13 mouse cellular contexts compared by ENCODE assay signal in genomic region chr15:90827816-90828215, GRCm38 (mm10).
DNase-seq lines count a peak whose midpoint lies in the region; ATAC-seq lines count a peak whose summit lies in the region.
"Had no signal": no experiment of that assay in that cellular context is flagged by ENCODE, and none has a peak within 500 bp of the region (broad histone marks: within the 10 kb centered on the region; RNA-seq: fewer than 3 reads in every experiment).

No protein-coding gene starts in this region.

- H3K36me3 ChIP-seq in hindbrain, embryonic 11.5 days (ENCODE audit: control insufficient read depth, insufficient read depth, low read length) = no peaks in the 10 kb centered on the region
- H3K36me3 ChIP-seq in hindbrain, embryonic 13.5 days = no peaks in the 10 kb centered on the region
- H3K36me3 ChIP-seq in neural tube, embryonic 13.5 days = no peaks in the 10 kb centered on the region
- H3K36me3 ChIP-seq in intestine, embryonic 15.5 days = no peaks in the 10 kb centered on the region
- H3K36me3 ChIP-seq: embryonic facial prominence, embryonic 13.5 days; G1E; liver, embryonic 15.5 days had no signal

- peak; percentile 80 for ATAC-seq in hindbrain, embryonic 11.5 days (ENCODE audit: low FRiP score)
- no peak for ATAC-seq in hindbrain, embryonic 13.5 days (ENCODE audit: low FRiP score)
- peak; percentile 76 for ATAC-seq in neural tube, embryonic 13.5 days (ENCODE audit: low read depth)
- ATAC-seq in erythroblast, adult 5-6 weeks (replicated peaks; ENCODE audit: low FRiP score, poor library complexity, severe bottlenecking) = no peak
- no peak for ATAC-seq in intestine, embryonic 15.5 days

- no peak overlapping the region for H3K4me2 ChIP-seq in hindbrain, embryonic 11.5 days (replicated peaks; ENCODE audit: low read depth, low read length)
- no peak overlapping the region for H3K4me2 ChIP-seq in hindbrain, embryonic 13.5 days
- no peak overlapping the region for H3K4me2 ChIP-seq in neural tube, embryonic 13.5 days
- no peak overlapping the region for H3K4me2 ChIP-seq in intestine, embryonic 15.5 days (replicated peaks)
- H3K4me2 ChIP-seq: embryonic facial prominence, embryonic 13.5 days; liver, embryonic 15.5 days had no signal

- no peak overlapping the region for H3K9ac ChIP-seq in hindbrain, embryonic 11.5 days (ENCODE audit: low read depth, low read length)
- no peak overlapping the region for H3K9ac ChIP-seq in hindbrain, embryonic 13.5 days
- no peak overlapping the region for H3K9ac ChIP-seq in neural tube, embryonic 13.5 days
- H3K9ac ChIP-seq in intestine, embryonic 15.5 days = no peak overlapping the region
- H3K9ac ChIP-seq: embryonic facial prominence, embryonic 13.5 days; liver, embryonic 15.5 days had no signal

- DNase-seq in hindbrain, embryonic 11.5 days (ENCODE audit: low spot score) = peak; percentile 36
- peak; percentile 52 for DNase-seq in embryo, embryonic 11 days
- DNase-seq in kidney, adult 8-10 months = peak; percentile 18 to 37
- no peak for DNase-seq in ovary, postnatal 36 days (ENCODE audit: low spot score)
- DNase-seq: cerebellum, adult 9-10 months; right cerebral cortex, adult 18-20 months had no signal

- H3K27ac ChIP-seq in hindbrain, embryonic 11.5 days (ENCODE audit: low read depth, low read length) = no peak overlapping the region
- H3K27ac ChIP-seq in hindbrain, embryonic 13.5 days = no peak overlapping the region
- H3K27ac ChIP-seq in neural tube, embryonic 13.5 days (replicated peaks) = no peak overlapping the region
- no peak overlapping the region for H3K27ac ChIP-seq in intestine, embryonic 15.5 days
- H3K27ac ChIP-seq: embryonic facial prominence, embryonic 13.5 days; liver, embryonic 15.5 days had no signal

- no peaks in the 10 kb centered on the region for H3K9me3 ChIP-seq in hindbrain, embryonic 11.5 days (ENCODE audit: control insufficient read depth, low read length)
- peaks cover 9% of the 10 kb centered on the region; the same call in 1 of the 2 replicates for H3K9me3 ChIP-seq in hindbrain, embryonic 13.5 days
- no peaks in the 10 kb centered on the region for H3K9me3 ChIP-seq in neural tube, embryonic 13.5 days
- no peaks in the 10 kb centered on the region for H3K9me3 ChIP-seq in intestine, embryonic 15.5 days
- H3K9me3 ChIP-seq: liver, embryonic 15.5 days had no signal

- H3K27me3 ChIP-seq in hindbrain, embryonic 11.5 days (ENCODE audit: control insufficient read depth, insufficient read depth, low read length) = no peaks in the 10 kb centered on the region
- no peaks in the 10 kb centered on the region for H3K27me3 ChIP-seq in hindbrain, embryonic 13.5 days
- H3K27me3 ChIP-seq in neural tube, embryonic 13.5 days = no peaks in the 10 kb centered on the region
- no peaks in the 10 kb centered on the region for H3K27me3 ChIP-seq in intestine, embryonic 15.5 days (replicated peaks)
- H3K27me3 ChIP-seq: embryonic facial prominence, embryonic 13.5 days; liver, embryonic 15.5 days had no signal

- no peak overlapping the region for H3K4me3 ChIP-seq in hindbrain, embryonic 11.5 days (ENCODE audit: low read depth, low read length)
- H3K4me3 ChIP-seq in hindbrain, embryonic 13.5 days = no peak overlapping the region
- H3K4me3 ChIP-seq in neural tube, embryonic 13.5 days = no peak overlapping the region
- H3K4me3 ChIP-seq in intestine, embryonic 15.5 days (replicated peaks) = no peak overlapping the region
- H3K4me3 ChIP-seq: embryonic facial prominence, embryonic 13.5 days; liver, embryonic 15.5 days had no signal

- no peaks in the 10 kb centered on the region for H3K4me1 ChIP-seq in hindbrain, embryonic 11.5 days (replicated peaks; ENCODE audit: control insufficient read depth, insufficient read depth, low read length)
- peaks cover 3% of the 10 kb centered on the region for H3K4me1 ChIP-seq in hindbrain, embryonic 13.5 days (replicated peaks)
- peaks cover 7% of the 10 kb centered on the region; the same call in 1 of the 2 replicates for H3K4me1 ChIP-seq in neural tube, embryonic 13.5 days (replicated peaks)
- no peaks in the 10 kb centered on the region for H3K4me1 ChIP-seq in intestine, embryonic 15.5 days (replicated peaks)
- H3K4me1 ChIP-seq: embryonic facial prominence, embryonic 13.5 days; liver, embryonic 15.5 days had no signal

- WGBS in hindbrain, embryonic 11.5 days = 14% methylated on average over 4 of the region's 4 CpGs
- 9% methylated on average over 4 of the region's 4 CpGs for WGBS in hindbrain, embryonic 13.5 days
- 8% methylated on average over 4 of the region's 4 CpGs for WGBS in neural tube, embryonic 13.5 days
- WGBS in intestine, embryonic 15.5 days = 29% methylated on average over 4 of the region's 4 CpGs

Comparison
In these comparisons a context has a peak if more than half of its experiments do, and no peak if none do; other contexts are left out.
1. ATAC-seq: peak in hindbrain, embryonic 11.5 days (single experiment) and neural tube, embryonic 13.5 days (single experiment); none in hindbrain, embryonic 13.5 days (single experiment), erythroblast, adult 5-6 weeks (single experiment) and intestine, embryonic 15.5 days (single experiment).